Mouse (Mus musculus) adrenal gland, postnatal 25 days (tissue): Measurements from ENCODE around the gene Supt3. TPM values are rescaled to one million over a fixed set of nuclear protein-coding genes. Genes with fewer than 3 reads are reported as not detected.
A peak's percentile ranks its signal among the peaks of the same experiment; 100 is the strongest.

Experiments used
- DNase-seq: peaks from one replicate; pipeline ENCODE4 v3.0.0; 2021; ENCODE audit warnings: mixed read lengths
- total RNA-seq: library from RNA; stranded (reverse); gene quantifications from 2 replicates; pipeline ENCODE4 v1.2.3, GENCODE M21; 2021

Supt3 gene
- total RNA-seq, 1 experiment from 2014 or later, result 26.1 TPM

- no peak for DNase-seq
Observed at GRCm38 (mm10) chr17:44967186-44967585, 190.2 kb downstream of the Supt3 start.

- no peak for DNase-seq
Observed at GRCm38 (mm10) chr17:44970255-44970654, 193.3 kb downstream of the Supt3 start.

GRCm38 (mm10) chr17:44973489-44973888 is 196.5 kb downstream of the Supt3 start:
- DNase-seq, result no peak

- no peak for DNase-seq
Observed at GRCm38 (mm10) chr17:44977690-44978089, 200.7 kb downstream of the Supt3 start.

GRCm38 (mm10) chr17:44987964-44988363 is 211.0 kb downstream of the Supt3 start:
- no peak for DNase-seq

GRCm38 (mm10) chr17:45003311-45003710 is 226.4 kb downstream of the Supt3 start:
- DNase-seq, result no peak

GRCm38 (mm10) chr17:45004477-45005170 is 227.7 kb downstream of the Supt3 start:
- DNase-seq, result no peak

GRCm38 (mm10) chr17:45007461-45007860 is 230.5 kb downstream of the Supt3 start:
- no peak for DNase-seq

GRCm38 (mm10) chr17:45008663-45009062 is 231.7 kb downstream of the Supt3 start:
- peak; percentile 7 for DNase-seq

- DNase-seq, result no peak
Observed at GRCm38 (mm10) chr17:45010409-45010808, 233.5 kb downstream of the Supt3 start.

GRCm38 (mm10) chr17:45016746-45017145 is 239.8 kb downstream of the Supt3 start:
- no peak for DNase-seq

- peak; percentile 41 for DNase-seq
Observed at GRCm38 (mm10) chr17:45020155-45020930, 243.4 kb downstream of the Supt3 start.

- no peak for DNase-seq
Observed at GRCm38 (mm10) chr17:45028441-45028840, 251.5 kb downstream of the Supt3 start.

GRCm38 (mm10) chr17:45029106-45029505 is 252.2 kb downstream of the Supt3 start:
- DNase-seq, result peak; percentile 4

GRCm38 (mm10) chr17:45032209-45032608 is 255.3 kb downstream of the Supt3 start:
- no peak for DNase-seq

GRCm38 (mm10) chr17:45033617-45034016 is 256.7 kb downstream of the Supt3 start:
- peak; percentile 23 for DNase-seq

- DNase-seq, result no peak
Observed at GRCm38 (mm10) chr17:45041084-45041483, 264.1 kb downstream of the Supt3 start.

- no peak for DNase-seq
Observed at GRCm38 (mm10) chr17:45045804-45046203, 268.9 kb downstream of the Supt3 start.

GRCm38 (mm10) chr17:45046583-45046982 is 269.6 kb downstream of the Supt3 start:
- DNase-seq, result no peak

GRCm38 (mm10) chr17:45047236-45047635 is 270.3 kb downstream of the Supt3 start:
- no peak for DNase-seq

GRCm38 (mm10) chr17:45051971-45052370 is 275.0 kb downstream of the Supt3 start:
- no peak for DNase-seq

GRCm38 (mm10) chr17:45053371-45053770 is 276.4 kb downstream of the Supt3 start:
- DNase-seq, result no peak

GRCm38 (mm10) chr17:45054526-45054925 is 277.6 kb downstream of the Supt3 start:
- DNase-seq, result no peak

- no peak for DNase-seq
Observed at GRCm38 (mm10) chr17:45056894-45057293, 279.9 kb downstream of the Supt3 start.
